Mouse (Mus musculus) telencephalon, adult 2 months (tissue): ENCODE results near the gene Hoxc8.

ENCODE experiments used
- DNase-seq: peaks from one replicate; pipeline ENCODE4 v3.0.0-alpha.2; 2011; ENCODE audit warnings: low read depth, low spot score

Gene Hoxc8

GRCm38 (mm10) chr15:102990461-102991397, at the start of gene Hoxc8:
Gene Hoxc8 (plus strand): TSS chr15:102990607.
- DNase-seq: no peak

DNA sequence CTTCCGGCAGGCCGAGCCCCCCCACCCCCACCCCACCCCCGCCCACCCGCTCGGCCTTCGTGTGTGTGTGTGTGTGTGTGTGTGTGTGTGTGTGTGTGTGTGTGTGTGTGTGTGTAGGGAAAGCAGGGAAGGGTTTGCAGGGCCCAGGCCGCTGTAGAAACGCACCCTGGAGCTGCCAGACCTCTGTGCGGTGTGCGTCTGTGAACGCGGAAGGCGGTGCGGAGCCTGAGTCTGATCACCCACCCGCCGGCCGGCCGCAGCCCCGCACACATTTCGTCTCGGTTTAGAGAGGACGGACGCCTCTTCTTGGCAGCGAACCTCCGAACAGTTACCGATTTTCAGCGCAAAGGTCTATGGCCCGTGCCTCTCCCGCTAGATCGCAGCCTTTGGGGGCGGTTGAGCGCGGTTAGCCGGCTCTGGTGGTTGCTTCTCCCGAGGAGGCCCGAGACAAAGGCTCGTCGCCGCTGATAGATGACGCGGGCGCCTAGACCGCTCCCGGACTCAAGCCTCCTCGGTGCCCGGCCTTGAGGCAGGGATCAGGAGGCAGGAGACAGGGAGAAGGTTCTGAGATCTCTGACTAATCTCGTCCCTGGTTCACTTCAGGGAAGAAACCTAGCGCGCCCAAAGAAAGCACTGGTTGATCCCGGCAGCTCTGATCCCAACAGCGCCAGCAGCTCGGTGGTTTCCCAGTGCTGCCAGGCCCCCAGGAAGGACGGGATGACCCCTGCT, 47.5 kb upstream of the Hoxc8 start:
- DNase-seq: no peak

DNA sequence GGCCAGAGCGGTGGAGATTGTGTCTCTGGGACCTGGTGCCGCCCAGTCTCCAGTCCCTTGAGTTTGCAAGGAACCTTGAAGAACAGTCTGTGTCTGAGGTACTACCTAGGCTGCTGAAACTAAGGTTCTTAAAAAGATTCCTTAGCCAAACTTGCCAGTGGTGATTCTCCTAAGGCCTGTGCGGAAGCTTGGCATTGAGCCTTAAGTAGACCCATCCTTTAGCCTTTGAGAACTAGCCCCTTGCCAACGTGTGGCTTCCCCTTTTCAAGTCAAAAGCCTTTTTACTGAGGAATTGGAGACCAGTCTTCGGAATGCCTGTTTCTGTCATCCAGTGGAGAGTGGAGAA, 47.0 kb upstream of the Hoxc8 start:
- DNase-seq: no peak

DNA sequence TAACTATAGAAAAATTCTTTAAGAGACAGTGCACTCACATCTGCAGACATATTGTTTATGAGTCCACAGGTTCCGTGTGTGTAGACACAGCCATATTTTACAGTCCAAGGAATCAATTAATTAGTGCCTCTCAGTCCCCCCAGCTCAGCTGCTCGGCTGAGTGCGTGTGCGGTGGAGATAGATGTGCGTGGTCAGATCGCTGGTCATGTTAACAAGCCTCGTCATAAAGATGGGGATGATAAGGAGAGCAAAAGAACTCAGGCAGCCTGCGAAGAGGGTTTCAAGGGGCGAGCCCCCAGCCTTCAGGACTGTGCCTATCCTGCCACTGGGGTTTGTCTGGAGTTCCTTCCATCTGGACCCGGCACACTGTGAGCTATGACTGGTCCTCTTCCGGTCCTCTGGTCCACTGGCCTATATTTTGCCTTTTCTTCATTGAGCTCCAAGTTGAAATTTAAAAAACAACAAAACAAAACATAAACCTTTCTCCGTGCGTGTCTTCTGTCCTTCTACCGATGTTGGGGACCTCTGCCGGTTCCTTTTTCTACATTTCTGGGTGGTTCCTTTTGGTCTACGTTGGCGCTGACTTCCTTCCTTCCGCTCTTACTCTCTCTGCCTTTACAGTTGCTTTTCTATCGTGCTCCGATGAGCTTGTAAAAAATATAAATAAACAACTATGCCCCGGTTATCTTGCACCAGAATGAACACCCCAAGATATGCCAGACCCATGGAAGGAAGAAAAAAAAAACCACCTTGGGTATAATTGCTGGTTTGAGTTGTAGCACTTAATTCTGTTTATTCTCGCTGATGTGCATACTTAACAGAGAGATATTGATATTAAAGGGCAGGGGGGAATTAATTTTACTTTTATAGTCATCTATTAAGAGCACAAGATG, 45.0 kb upstream of the Hoxc8 start:
- no peak for DNase-seq

DNA sequence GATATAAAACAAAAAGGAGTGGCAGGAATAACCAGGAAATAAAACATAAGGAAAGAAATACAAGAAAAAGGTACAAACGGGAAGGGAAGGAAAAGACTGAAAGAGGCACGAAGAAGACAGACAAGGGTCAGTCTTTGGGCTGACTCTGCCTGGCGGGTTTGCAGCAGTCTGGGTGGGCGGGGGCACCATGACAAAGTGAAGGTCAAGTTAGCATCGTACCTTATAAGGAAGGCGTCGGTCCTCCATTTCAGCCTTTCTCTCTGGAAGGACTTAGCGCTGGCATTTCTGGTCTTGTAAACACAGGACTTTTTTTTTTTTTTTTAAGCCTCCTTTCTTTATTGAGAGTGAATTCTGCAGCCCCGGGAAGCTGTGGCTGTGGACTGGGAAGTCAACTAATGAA, 43.1 kb upstream of the Hoxc8 start:
- no peak for DNase-seq

GRCm38 (mm10) chr15:102948842-102949241, 41.6 kb upstream of the Hoxc8 start:
- DNase-seq: no peak

GRCm38 (mm10) chr15:102949696-102950095, 40.7 kb upstream of the Hoxc8 start:
- DNase-seq: no peak

DNA sequence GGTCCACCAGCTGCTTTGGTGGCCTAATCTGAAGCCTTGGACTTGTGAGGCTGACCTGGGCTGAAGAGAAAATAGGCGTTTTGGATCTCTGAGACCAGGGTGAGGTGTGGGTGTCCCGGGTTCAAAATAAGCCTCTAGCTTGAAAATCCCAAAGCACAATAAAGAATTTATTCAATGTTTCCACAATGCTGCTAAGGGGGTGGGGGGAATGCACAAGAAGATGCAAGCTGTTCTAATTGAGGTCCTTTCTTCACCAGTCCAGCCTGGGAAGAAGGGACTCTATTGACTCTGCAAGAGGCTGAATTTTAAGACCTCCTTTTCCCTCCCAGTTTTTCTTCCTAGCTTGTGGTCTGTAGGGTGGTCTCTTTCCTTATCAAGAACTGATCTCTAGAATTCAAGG, 39.5 kb upstream of the Hoxc8 start:
- no peak for DNase-seq

DNA sequence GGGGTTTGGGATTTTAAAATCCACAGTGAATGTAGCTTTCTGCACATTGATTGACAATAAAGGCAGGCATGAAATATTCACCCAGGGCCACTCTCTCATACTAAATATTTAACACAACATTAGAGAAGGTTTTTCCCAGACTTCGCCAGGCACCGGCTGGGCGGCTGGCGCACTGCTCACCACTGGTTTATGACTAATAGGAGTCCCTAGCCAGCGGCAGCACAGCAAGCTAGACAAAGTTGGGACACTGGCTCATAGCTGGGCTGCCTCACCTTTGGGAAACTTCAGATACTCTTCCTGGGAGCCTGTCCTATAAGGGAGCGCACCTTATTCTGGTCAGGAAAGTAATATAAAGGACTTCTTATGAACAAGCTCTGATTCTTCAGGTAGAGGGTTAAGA, 36.8 kb upstream of the Hoxc8 start:
- DNase-seq: no peak

DNA sequence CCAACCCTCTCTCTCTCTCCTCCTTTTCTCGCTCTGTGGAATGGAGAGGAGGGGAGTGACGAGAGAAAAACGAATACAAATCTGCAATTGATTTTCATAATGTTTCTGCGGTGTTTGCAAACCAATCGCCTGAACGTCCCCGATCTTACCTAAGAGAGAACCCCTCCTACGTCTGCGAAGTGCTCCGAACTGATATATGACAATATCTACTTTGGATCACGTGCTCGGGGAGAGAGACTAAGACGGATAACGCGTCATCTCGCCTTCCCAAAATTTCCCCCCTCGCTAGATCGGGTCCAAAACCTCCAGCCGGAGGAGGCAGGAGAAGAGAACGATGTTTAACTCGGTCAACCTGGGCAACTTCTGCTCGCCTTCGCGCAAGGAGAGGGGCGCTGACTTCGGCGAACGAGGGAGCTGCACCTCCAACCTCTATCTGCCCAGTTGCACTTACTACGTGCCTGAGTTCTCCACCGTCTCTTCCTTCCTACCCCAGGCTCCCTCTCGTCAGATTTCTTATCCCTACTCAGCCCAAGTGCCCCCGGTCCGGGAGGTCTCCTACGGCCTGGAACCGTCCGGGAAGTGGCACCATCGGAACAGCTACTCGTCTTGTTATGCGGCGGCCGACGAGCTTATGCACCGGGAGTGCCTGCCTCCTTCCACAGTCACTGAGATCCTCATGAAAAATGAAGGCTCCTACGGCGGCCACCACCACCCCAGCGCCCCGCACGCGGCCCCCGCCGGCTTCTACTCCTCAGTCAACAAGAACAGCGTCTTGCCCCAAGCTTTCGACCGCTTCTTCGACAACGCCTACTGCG, 36.0 kb upstream of the Hoxc8 start, which contains the start of gene Hoxc11:
TSS of gene Hoxc11 (plus strand) at position 236 of the 815 bp plus-strand sequence.
- no peak for DNase-seq

GRCm38 (mm10) chr15:102955007-102955382, 35.4 kb upstream of the Hoxc8 start:
- DNase-seq: no peak

- DNase-seq: no peak
Measured at GRCm38 (mm10) chr15:102955833-102956640, 34.4 kb upstream of the Hoxc8 start.

DNA sequence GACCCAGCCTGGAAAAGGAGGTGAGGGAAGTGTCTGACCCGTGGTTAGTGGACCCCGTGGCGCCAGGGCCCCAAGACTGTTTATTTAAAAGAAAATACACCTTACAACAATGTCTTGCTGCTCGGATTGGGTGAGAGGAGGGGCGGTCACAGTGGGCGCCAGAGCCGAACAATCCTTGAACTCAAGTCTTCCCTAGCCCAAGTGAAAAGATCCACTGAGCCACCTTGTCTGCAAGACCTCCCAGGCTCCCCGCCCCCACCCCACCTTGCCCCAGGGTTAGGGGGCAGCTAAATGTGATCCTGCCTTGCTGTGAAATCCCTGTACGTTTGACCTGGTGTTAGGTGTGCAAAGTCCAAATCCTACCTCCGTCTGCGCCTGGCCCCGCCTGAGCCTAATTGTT, 33.5 kb upstream of the Hoxc8 start:
- no peak for DNase-seq

GRCm38 (mm10) chr15:102959663-102960191, 30.7 kb upstream of the Hoxc8 start:
- no peak for DNase-seq

GRCm38 (mm10) chr15:102961728-102962127, 28.7 kb upstream of the Hoxc8 start:
- DNase-seq: no peak

DNA sequence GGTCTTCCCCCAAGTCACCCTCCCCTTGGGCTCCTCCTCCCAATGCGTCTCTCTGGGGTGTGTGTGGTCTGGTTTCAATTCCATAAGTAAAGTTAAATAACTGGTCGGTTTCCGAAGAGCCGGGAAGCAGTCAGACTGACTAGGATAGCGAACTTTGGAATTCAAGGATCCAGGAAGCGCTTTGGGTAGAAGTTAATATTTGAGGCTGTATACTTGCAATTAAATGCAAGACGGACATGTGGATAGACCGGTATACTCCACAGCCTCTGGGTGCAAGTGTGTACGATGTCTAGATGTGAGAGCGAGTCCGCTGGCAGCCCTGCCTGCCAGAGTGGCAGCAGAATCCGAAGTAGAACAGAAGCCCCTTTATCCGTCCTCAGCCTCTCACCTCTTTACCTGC, 27.9 kb upstream of the Hoxc8 start:
- DNase-seq: no peak

- DNase-seq: no peak
Measured at GRCm38 (mm10) chr15:102963259-102963658, 27.1 kb upstream of the Hoxc8 start.

- DNase-seq: no peak
Measured at GRCm38 (mm10) chr15:102963671-102964640, 26.5 kb upstream of the Hoxc8 start.
